ENCODE assay signal across 8 mouse cellular contexts in the genomic region with DNA sequence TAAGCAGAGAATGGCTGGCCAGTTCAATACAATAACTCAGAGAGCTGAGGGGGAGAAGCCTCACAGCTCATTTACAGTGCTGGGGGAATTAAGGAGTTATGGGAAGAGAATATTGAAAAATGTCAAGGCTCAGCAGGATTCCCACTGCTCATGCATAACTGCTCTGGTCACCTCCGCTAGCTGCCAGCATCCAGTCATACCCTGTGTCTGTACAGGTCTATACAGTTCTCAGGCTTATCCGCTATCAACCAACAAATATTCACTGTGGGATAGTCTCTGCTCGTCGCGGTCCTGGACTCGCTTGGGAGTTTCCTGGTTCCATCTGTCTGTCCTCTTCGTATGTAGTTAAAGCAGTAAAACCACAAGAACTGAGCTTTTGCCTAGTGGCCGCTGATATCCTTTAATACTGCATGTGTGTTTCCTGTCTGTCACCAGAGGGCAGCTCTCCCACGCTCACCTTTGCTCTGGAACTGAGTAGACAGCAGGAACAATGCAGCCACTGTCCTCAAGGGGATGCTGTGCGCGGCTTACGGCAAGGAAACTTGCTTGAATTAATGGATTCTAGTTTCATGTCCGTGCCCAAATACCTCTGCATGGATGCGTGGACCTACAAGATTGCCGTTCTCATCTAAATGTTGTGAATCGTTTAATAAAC. TPM values are rescaled to one million over a fixed set of nuclear protein-coding genes. Genes with fewer than 3 reads are reported as not detected.
A peak's percentile ranks its signal among the peaks of the same experiment; 100 is the strongest.
DNase-seq lines count a peak whose midpoint lies in the region; ATAC-seq and TF ChIP-seq lines count a peak whose summit lies in the region.

No protein-coding gene starts in this region.

- H3K27me3 ChIP-seq in embryonic facial prominence, embryonic 14.5 days (replicated peaks; ENCODE audit: control insufficient read depth, insufficient read depth, low read length): no peaks in the 10 kb centered on the region
- H3K27me3 ChIP-seq in heart, embryonic 10.5 days (ENCODE audit: insufficient read depth, poor library complexity, severe bottlenecking): no peaks in the 10 kb centered on the region
- no peaks in the 10 kb centered on the region for H3K27me3 ChIP-seq in liver, embryonic 14.5 days (ENCODE audit: control insufficient read depth, insufficient read depth, low read length)

- no peak for TF ChIP-seq POLR2A in olfactory bulb, adult 2 months (IDR thresholded peaks at IDR 0.05; ENCODE audit: insufficient read depth, low read depth, low read length)

- no peaks in the 10 kb centered on the region for H3K9me3 ChIP-seq in embryonic facial prominence, embryonic 14.5 days (ENCODE audit: control insufficient read depth, low read length)
- no peaks in the 10 kb centered on the region for H3K9me3 ChIP-seq in heart, embryonic 10.5 days
- H3K9me3 ChIP-seq in liver, embryonic 14.5 days (ENCODE audit: control insufficient read depth, low read length): no peaks in the 10 kb centered on the region

- H3K4me2 ChIP-seq in embryonic facial prominence, embryonic 14.5 days (ENCODE audit: low read depth, low read length): no peak overlapping the region
- no peak overlapping the region for H3K4me2 ChIP-seq in liver, embryonic 14.5 days (ENCODE audit: low read depth)

- ATAC-seq in embryonic facial prominence, embryonic 14.5 days (ENCODE audit: low read depth): peak; percentile 86
- ATAC-seq in liver, embryonic 14.5 days (ENCODE audit: insufficient read depth): no peak

- DNase-seq in B cell, adult 2 months: peak; percentile 31 to 50
- DNase-seq in adrenal gland, postnatal 14 days: peak; percentile 89
- DNase-seq in embryonic facial prominence, embryonic 14.5 days (ENCODE audit: low spot score): peak; percentile 88
- peak; percentile 88 for DNase-seq in heart, embryonic 10.5 days (ENCODE audit: low spot score)
- DNase-seq in kidney, postnatal 10 days: peak; percentile 84
- peak in 2 of 3 experiments; percentile 14 for DNase-seq in liver, embryonic 14.5 days (ENCODE audit: low read depth in 3 of 3, low spot score in 3 of 3)
- DNase-seq in thymus, postnatal 25 days: peak; percentile 33

- no peaks in the 10 kb centered on the region for H3K4me1 ChIP-seq in embryonic facial prominence, embryonic 14.5 days (ENCODE audit: control insufficient read depth, insufficient read depth, low read length)
- H3K4me1 ChIP-seq in heart, embryonic 10.5 days: 0 out of 2 replicates have a peak, but pooled peaks cover 5% of the 10 kb centered on the region
- no peaks in the 10 kb centered on the region for H3K4me1 ChIP-seq in liver, embryonic 14.5 days (replicated peaks; ENCODE audit: control insufficient read depth in 2 of 2, insufficient read depth in 2 of 2, low read length in 1 of 2)
- peaks cover 2% of the 10 kb centered on the region for H3K4me1 ChIP-seq in olfactory bulb, adult 2 months (ENCODE audit: control insufficient read depth, insufficient read depth, low read length)

- 31% methylated on average over 16 of the region's 16 CpGs for whole genome bisulfite sequencing in embryonic facial prominence, embryonic 14.5 days
- WGBS in heart, embryonic 10.5 days: 39% methylated on average over 16 of the region's 16 CpGs
- WGBS in liver, embryonic 14.5 days (ENCODE audit: insufficient replicate concordance): 31% methylated on average over 16 of the region's 16 CpGs
- 30% methylated on average over 16 of the region's 16 CpGs for WGBS in olfactory bulb, adult 2 months

- H3K36me3 ChIP-seq in embryonic facial prominence, embryonic 14.5 days (ENCODE audit: control insufficient read depth, insufficient read depth, low read length): no peaks in the 10 kb centered on the region
- H3K36me3 ChIP-seq in heart, embryonic 10.5 days: no peaks in the 10 kb centered on the region
- no peaks in the 10 kb centered on the region for H3K36me3 ChIP-seq in liver, embryonic 14.5 days (replicated peaks; ENCODE audit: control insufficient read depth, insufficient read depth, low read depth)

- H3K4me3 ChIP-seq in embryonic facial prominence, embryonic 14.5 days (ENCODE audit: low read depth, low read length): no peak overlapping the region
- H3K4me3 ChIP-seq in heart, embryonic 10.5 days: no peak overlapping the region
- no peak overlapping the region for H3K4me3 ChIP-seq in liver, embryonic 14.5 days (ENCODE audit: insufficient read depth in 1 of 2, low read depth in 2 of 2, low read length in 2 of 2)
- H3K4me3 ChIP-seq in olfactory bulb, adult 2 months (ENCODE audit: insufficient read depth, low read depth, low read length): no peak overlapping the region

- no peak overlapping the region for H3K27ac ChIP-seq in embryonic facial prominence, embryonic 14.5 days (replicated peaks; ENCODE audit: low read depth, low read length)
- no peak overlapping the region for H3K27ac ChIP-seq in heart, embryonic 10.5 days
- no peak overlapping the region for H3K27ac ChIP-seq in liver, embryonic 14.5 days
- no peak overlapping the region for H3K27ac ChIP-seq in olfactory bulb, adult 2 months (ENCODE audit: insufficient read depth, low read depth, low read length)

- no peak for TF ChIP-seq EP300 in liver, embryonic 14.5 days (IDR thresholded peaks at IDR 0.05; ENCODE audit: low read depth)

- H3K9ac ChIP-seq in embryonic facial prominence, embryonic 14.5 days (ENCODE audit: low read depth, low read length): no peak overlapping the region
- H3K9ac ChIP-seq in liver, embryonic 14.5 days (replicated peaks): no peak overlapping the region

- TF ChIP-seq CTCF in liver, embryonic 14.5 days (IDR thresholded peaks at IDR 0.05; ENCODE audit: low read depth): peak; percentile 87
- TF ChIP-seq CTCF in olfactory bulb, adult 2 months (IDR thresholded peaks at IDR 0.05; ENCODE audit: insufficient read depth, low read depth, low read length): peak; percentile 47; the same call in 1 of the 2 replicates

RNA-seq across cellular contexts. Expression of a gene that starts 36.2 kb away (rescaled TPM):
- 0.83 and 0.93 TPM in 2 replicates for total RNA-seq in adrenal gland, postnatal 14 days (2021)
- polyA plus RNA-seq in embryonic facial prominence, embryonic 14.5 days (2014; fragmentation: Nextera tagmentation; extraction: Ambion mirVana): 0.10 and 0.15 TPM in 2 replicates
- polyA plus RNA-seq in heart, embryonic 10.5 days (2016; fragmentation: Nextera tagmentation; extraction: Ambion mirVana): 0.05 and 0.15 TPM in 2 replicates
- not detected in 2 replicates for polyA plus RNA-seq in liver, embryonic 14.5 days (2012; rRNA removed)
- polyA plus RNA-seq in liver, embryonic 14.5 days (2014; fragmentation: Nextera tagmentation; extraction: Ambion mirVana): not detected in 2 replicates
- not detected in 2 replicates for polyA plus RNA-seq in olfactory bulb, adult 2 months (2012; ENCODE audit: insufficient read depth, insufficient read length, low replicate concordance, missing spikeins)

Comparison
In these comparisons a context has a peak if more than half of its experiments do, and no peak if none do; other contexts are left out.
1. DNase-seq: peak in every context shown above with its lines; median percentile 89 in adrenal gland, postnatal 14 days; 88 in embryonic facial prominence, embryonic 14.5 days; 88 in heart, embryonic 10.5 days; 84 in kidney, postnatal 10 days; 40 in B cell, adult 2 months; 33 in thymus, postnatal 25 days; 14 in liver, embryonic 14.5 days.